Mouse (Mus musculus): ENCODE results near the gene 4930524B15Rik. TPM values are rescaled to one million over a fixed set of nuclear protein-coding genes. Genes with fewer than 3 reads are reported as not detected.

4930524B15Rik gene
- 0.63 TPM for polyA plus RNA-seq (2014; fragmentation: Illumina TruSeq; extraction: RNeasy Lipid Tissue Mini Kit (QIAGEN cat#74804); ENCODE audit: low read depth, low replicate concordance)

DNA sequence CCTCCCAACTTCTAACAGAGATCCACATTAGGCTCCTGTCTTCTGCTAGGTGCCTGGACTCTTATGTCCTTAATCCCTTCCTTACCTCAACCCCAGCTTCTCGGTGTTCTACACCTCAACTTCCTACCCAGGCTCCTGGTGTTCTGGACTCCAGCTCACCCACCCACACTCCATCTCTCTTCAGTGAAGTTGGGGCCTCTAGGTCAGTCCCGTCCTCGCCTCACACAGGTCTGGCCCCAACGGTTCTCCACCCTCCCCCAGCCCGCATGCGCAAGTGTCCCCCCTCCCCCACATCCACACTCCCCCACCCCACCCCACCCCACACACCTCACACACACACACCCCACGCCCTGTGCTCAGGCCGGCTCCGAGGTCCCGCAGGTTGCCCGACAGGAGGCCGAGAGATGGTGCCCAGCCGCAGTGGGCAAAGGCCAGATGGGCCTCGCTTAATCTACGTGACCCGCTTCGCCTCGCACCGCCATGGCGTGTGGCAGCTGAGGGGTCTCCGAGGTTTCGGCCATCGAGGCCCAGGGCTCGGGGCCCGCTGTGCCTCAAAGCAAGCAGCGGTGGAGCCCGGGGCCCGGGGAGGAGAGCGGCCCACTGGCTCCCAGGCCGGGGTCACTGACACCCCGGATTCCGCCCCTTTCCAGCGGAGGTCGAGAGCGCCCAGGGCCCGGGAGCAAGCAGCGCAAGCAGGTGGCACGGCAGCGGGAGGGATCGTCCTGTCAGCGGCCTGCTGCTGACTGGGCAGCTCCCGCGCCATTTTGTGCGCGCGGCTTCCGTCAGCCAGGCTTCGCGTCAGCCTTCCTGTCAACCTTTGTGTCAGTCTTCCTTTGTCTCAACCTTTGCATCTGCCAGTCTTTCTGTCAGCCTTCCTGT lies at the start of gene 4930524B15Rik:
Gene 4930524B15Rik, plus strand, starts transcription at position 337 of the 879 bp plus-strand sequence.

DNA sequence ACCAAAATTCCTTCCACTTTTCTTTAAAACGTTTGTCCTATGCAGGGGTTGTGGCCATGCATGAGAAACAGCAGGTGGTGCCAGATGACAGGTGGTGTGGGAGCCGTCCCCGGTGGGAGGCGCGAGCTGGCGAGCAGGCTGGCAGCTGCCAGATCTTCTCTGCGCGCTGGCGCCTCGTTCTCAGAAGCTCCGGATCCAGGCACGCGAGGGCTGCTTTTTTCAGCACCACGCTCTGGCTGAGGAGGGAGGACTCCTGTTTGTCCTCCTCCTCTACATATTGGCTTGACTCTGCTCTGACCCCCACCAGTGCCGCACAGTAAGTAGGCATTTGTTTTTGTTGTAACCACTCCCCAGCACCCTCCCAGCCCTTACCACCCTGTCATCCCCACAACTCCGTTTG lies 34.9 kb downstream of the 4930524B15Rik start, which contains the start of gene Nsg2:
Gene Nsg2, plus strand, starts transcription at position 183 of the 400 bp plus-strand sequence.

Other genes with a start within 250 kb of the 4930524B15Rik start
- 24.9 TPM for gene Cpeb4, start 93.4 kb upstream of the 4930524B15Rik start, polyA plus RNA-seq (2014; fragmentation: Illumina TruSeq; extraction: RNeasy Lipid Tissue Mini Kit (QIAGEN cat#74804); ENCODE audit: low read depth, low replicate concordance)
- gene Nsg2, start 34.9 kb downstream of the 4930524B15Rik start, polyA plus RNA-seq (2014; fragmentation: Illumina TruSeq; extraction: RNeasy Lipid Tissue Mini Kit (QIAGEN cat#74804); ENCODE audit: low read depth, low replicate concordance) = not detected
- 0.55 TPM for gene Il9r, start 234.7 kb downstream of the 4930524B15Rik start, polyA plus RNA-seq (2014; fragmentation: Illumina TruSeq; extraction: RNeasy Lipid Tissue Mini Kit (QIAGEN cat#74804); ENCODE audit: low read depth, low replicate concordance)
- 16.7 TPM for gene Snrnp25, start 239.8 kb downstream of the 4930524B15Rik start, polyA plus RNA-seq (2014; fragmentation: Illumina TruSeq; extraction: RNeasy Lipid Tissue Mini Kit (QIAGEN cat#74804); ENCODE audit: low read depth, low replicate concordance)

Measured in adipose tissue, adult 10 weeks (tissue).